Mouse (Mus musculus): ENCODE measurements around the gene Ttyh3.

The Ttyh3 gene

DNA sequence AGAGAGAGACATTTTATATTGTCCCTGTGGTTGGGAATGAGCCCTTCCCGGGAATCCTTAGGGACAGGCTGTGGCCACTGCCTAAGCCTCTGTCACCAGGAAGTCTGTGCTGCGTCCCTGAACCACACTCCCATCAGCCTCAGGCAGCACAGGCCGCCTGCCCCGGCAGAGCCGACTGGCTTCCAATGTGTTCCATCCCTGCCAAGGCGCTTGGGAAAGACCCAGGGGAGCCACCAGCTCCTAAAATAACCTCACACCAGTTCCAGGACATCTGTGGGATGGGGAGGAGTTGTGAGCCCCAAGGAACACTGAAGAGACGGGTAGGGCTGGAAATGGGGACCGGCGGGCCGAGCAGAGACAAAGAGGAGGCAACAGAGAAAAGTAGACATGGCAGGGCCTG, 77.2 kb downstream of the Ttyh3 start:
- peak; percentile 51 for DNase-seq (ENCODE audit: low spot score)

- no peak for DNase-seq (ENCODE audit: low spot score)
Observed at GRCm38 (mm10) chr5:140571201-140571600, 77.6 kb downstream of the Ttyh3 start.

Data from ovary, postnatal 36 days (tissue).